Mouse (Mus musculus) kidney, adult 2 months (tissue): ENCODE measurements at regions not wholly inside any gene's neighbourhood (a gene's known extent, or its start where the extent isn't known, plus 50 kb on each side); places are given as distances from the start of the nearest gene placed in this dataset.

ENCODE experiments used
- DNase-seq: peaks from one replicate; pipeline ENCODE4 v3.0.0; 2021
- H3K27ac ChIP-seq: fragments of 200-500 bp; 2 replicates; pipeline ENCODE4 v1.5.1; 2012; ENCODE audit warnings: low read depth, low read length, control low read depth, inconsistent platforms; ENCODE audit not compliant: insufficient read depth
- H3K27me3 ChIP-seq: fragments of 200-500 bp; replicated peaks from 2 replicates; pipeline ENCODE4 v1.6.1; 2012; ENCODE audit warnings: mild to moderate bottlenecking, moderate library complexity, low read length, inconsistent platforms; ENCODE audit not compliant: control insufficient read depth, insufficient read depth
- H3K36me3 ChIP-seq: fragments of 200-500 bp; 2 replicates; pipeline ENCODE4 v1.6.1; 2012; ENCODE audit warnings: mild to moderate bottlenecking, moderate library complexity, low read length, inconsistent platforms; ENCODE audit not compliant: control insufficient read depth, insufficient read depth
- H3K4me1 ChIP-seq: fragments of 200-500 bp; 2 replicates; pipeline ENCODE4 v1.6.1; 2011; ENCODE audit warnings: low read length; ENCODE audit not compliant: control insufficient read depth, insufficient read depth
- H3K4me3 ChIP-seq: fragments of 200-500 bp; 2 replicates; pipeline ENCODE4 v1.5.1; 2011; ENCODE audit warnings: mild to moderate bottlenecking, low read depth, low read length, control low read depth; ENCODE audit not compliant: insufficient read depth
- CTCF ChIP-seq: fragments of 200-500 bp; conservative IDR thresholded peaks from 2 replicates; pipeline ENCODE4 v1.5.1; 2011; ENCODE audit warnings: low read depth, mild to moderate bottlenecking, control low read depth, low read length, moderate library complexity, mixed read lengths; ENCODE audit not compliant: insufficient read depth, insufficient read length
- POLR2A ChIP-seq: fragments of 200-500 bp; IDR thresholded peaks from one replicate; pipeline ENCODE4 v1.6.1; 2011; ENCODE audit warnings: low read depth, low read length, control low read depth
- WGBS: fragments of 180-500 bp; shearing (Covaris S2); methylation state at CpG from one replicate; pipeline ENCODE4 v1.1.7; 2018; 5-methylcytosine and 5-hydroxymethylcytosine counted together

GRCm38 (mm10) chr3:9132104-9132751 is 477.7 kb downstream of the Zfp704 start:
- Histone ChIP-seq H3K4me1 (no peaks in the 10 kb centered on the region), H3K4me3 (no peak overlapping the region), H3K36me3 (no peaks in the 10 kb centered on the region), H3K27ac (no peak overlapping the region), H3K27me3 (no peaks in the 10 kb centered on the region)
- no peak for DNase-seq
- 70% methylated on average over 12 of the region's 12 CpGs for WGBS
- no peak for TF ChIP-seq CTCF
- TF ChIP-seq POLR2A, result no peak

- no peak for TF ChIP-seq POLR2A
- TF ChIP-seq CTCF, result no peak
- Histone ChIP-seq H3K4me3 (no peak overlapping the region), H3K4me1 (no peaks in the 10 kb centered on the region), H3K27me3 (no peaks in the 10 kb centered on the region), H3K27ac (no peak overlapping the region), H3K36me3 (no peaks in the 10 kb centered on the region)
- no peak for DNase-seq
- 69% methylated on average over 4 of the region's 4 CpGs for WGBS
Measured at GRCm38 (mm10) chr3:9131366-9131765, 478.5 kb downstream of the Zfp704 start.

GRCm38 (mm10) chr3:9128407-9128806 is 481.5 kb downstream of the Zfp704 start:
- Histone ChIP-seq H3K27ac (no peak overlapping the region), H3K27me3 (no peaks in the 10 kb centered on the region), H3K4me1 (no peaks in the 10 kb centered on the region), H3K4me3 (no peak overlapping the region), H3K36me3 (no peaks in the 10 kb centered on the region)
- no peak for TF ChIP-seq POLR2A
- TF ChIP-seq CTCF, result no peak
- 72% methylated on average over 4 of the region's 4 CpGs for WGBS
- DNase-seq, result no peak

DNA sequence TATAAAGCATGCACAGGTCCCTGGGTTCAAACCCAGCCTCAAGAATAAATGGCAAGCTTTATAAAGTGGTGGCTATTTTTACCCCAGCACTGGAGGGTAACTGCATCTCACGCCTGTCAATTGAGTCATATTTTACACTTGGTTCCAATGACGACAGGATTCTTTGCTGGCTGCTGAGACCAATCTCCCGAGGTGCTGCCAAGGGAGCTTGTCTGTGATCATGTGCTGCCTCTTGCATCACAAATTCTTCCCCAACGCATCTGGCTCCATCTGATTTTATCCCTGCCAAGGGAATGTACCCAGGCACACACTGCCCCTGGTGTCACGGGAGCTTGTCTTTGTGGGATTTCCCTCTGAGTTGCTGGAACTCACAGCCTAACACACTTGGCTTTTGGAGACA is 486.8 kb downstream of the Zfp704 start:
- 65% methylated on average over 5 of the region's 5 CpGs for WGBS
- no peaks in the 10 kb centered on the region for H3K36me3 ChIP-seq
- DNase-seq, result no peak
- no peaks in the 10 kb centered on the region for H3K4me1 ChIP-seq
- no peaks in the 10 kb centered on the region for H3K27me3 ChIP-seq
- no peak overlapping the region for H3K27ac ChIP-seq
- TF ChIP-seq POLR2A (no peak), CTCF (no peak)
- no peak overlapping the region for H3K4me3 ChIP-seq

DNA sequence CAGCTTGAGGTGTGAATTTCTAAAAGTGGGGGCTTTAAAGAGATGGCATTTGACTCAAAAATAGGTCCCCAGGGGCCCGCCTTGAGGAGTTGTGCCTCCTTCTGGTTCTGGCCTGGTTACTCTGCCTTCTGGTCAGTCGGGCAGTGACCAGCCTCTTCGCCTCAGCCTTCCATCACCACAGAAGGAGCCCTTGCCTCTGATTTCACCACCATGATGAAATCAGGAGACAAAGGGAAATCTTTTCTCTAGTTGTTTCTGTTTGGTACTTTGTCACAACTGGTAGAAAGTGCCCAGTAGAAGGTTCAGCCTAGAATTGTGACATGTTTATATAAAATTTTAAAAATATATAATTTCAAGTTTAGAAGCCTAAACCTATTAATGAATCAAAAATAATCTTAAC is 492.0 kb downstream of the Zfp704 start:
- no peaks in the 10 kb centered on the region for H3K36me3 ChIP-seq
- 90% methylated on average over 3 of the region's 3 CpGs for WGBS
- H3K4me3 ChIP-seq, result no peak overlapping the region
- no peaks in the 10 kb centered on the region for H3K27me3 ChIP-seq
- H3K27ac ChIP-seq, result no peak overlapping the region
- TF ChIP-seq CTCF, result no peak
- no peak for TF ChIP-seq POLR2A
- H3K4me1 ChIP-seq, result no peaks in the 10 kb centered on the region
- no peak for DNase-seq

- H3K27ac ChIP-seq, result no peak overlapping the region
- no peaks in the 10 kb centered on the region for H3K36me3 ChIP-seq
- TF ChIP-seq CTCF, result no peak
- no peak for TF ChIP-seq POLR2A
- 81% methylated on average over 5 of the region's 5 CpGs for WGBS
- H3K4me3 ChIP-seq, result no peak overlapping the region
- no peak for DNase-seq
- H3K4me1 ChIP-seq, result peaks cover 14% of the 10 kb centered on the region
- H3K27me3 ChIP-seq, result no peaks in the 10 kb centered on the region
Measured at GRCm38 (mm10) chr3:9113410-9113809, 496.5 kb downstream of the Zfp704 start.

GRCm38 (mm10) chr3:9110741-9111140 is 499.1 kb downstream of the Zfp704 start:
- H3K4me1 ChIP-seq, result peaks cover 14% of the 10 kb centered on the region
- TF ChIP-seq POLR2A (no peak), CTCF (no peak)
- 25% methylated on average over 11 of the region's 11 CpGs for WGBS
- no peaks in the 10 kb centered on the region for H3K27me3 ChIP-seq
- peak; percentile 89 for DNase-seq
- no peak overlapping the region for H3K4me3 ChIP-seq
- peak overlapping the region; percentile 16; the same call in 1 of the 2 replicates for H3K27ac ChIP-seq
- no peaks in the 10 kb centered on the region for H3K36me3 ChIP-seq

DNA sequence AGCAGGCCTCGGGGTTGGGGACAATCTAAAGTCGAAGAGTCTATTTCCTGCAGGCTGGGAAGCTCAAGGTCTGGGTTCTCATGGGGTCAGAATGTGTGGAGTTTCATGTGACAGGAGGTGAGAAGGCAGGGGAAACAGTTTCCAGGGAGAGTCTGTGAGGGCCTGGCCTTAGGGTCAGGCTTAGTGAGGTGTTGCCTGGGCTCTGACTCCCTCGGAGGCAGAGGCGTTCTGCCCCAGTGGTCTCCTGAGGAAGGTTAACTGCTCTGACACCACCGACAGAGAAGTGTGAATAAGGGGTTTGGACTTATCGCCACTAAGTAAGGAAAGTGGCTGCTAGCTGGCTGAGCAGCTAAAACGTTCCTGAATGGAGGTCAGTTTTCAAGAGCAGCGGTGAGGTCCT is 499.9 kb downstream of the Zfp704 start:
- 27% methylated on average over 8 of the region's 8 CpGs for WGBS
- no peak overlapping the region for H3K4me3 ChIP-seq
- no peaks in the 10 kb centered on the region for H3K36me3 ChIP-seq
- 0 out of 2 replicates have a peak overlapping the region, but pooled peaks have one; percentile 5 for H3K27ac ChIP-seq
- peak; percentile 64 for DNase-seq
- peaks cover 14% of the 10 kb centered on the region for H3K4me1 ChIP-seq
- no peak for TF ChIP-seq POLR2A
- TF ChIP-seq CTCF, result no peak
- no peaks in the 10 kb centered on the region for H3K27me3 ChIP-seq
